Mouse (Mus musculus): ENCODE data around the gene Erich4. TPM values are rescaled to one million over a fixed set of nuclear protein-coding genes. Genes with fewer than 3 reads are reported as not detected.

Gene Erich4
- polyA plus RNA-seq, 1 experiment from 2014 or later = not detected

GRCm38 (mm10) chr7:25620101-25620500 lies 4.4 kb upstream of the Erich4 start:
- WGBS = 92% methylated on average over 5 of the region's 5 CpGs
- Histone ChIP-seq H3K9me3 (replicated peaks) (no peaks in the 10 kb centered on the region), H3K27ac (no peak overlapping the region), H3K36me3 (peaks cover 21% of the 10 kb centered on the region; the same call in 1 of the 2 replicates), H3K4me2 (replicated peaks) (peak overlapping the region; percentile 60), H3K4me3 (no peak overlapping the region; the same call in 1 of the 2 replicates), H3K4me1 (peaks cover 3% of the 10 kb centered on the region; the same call in 1 of the 2 replicates), H3K9ac (no peak overlapping the region), H3K27me3 (peaks cover 5% of the 10 kb centered on the region)
- no peak for ATAC-seq (ENCODE audit: low FRiP score)

GRCm38 (mm10) chr7:25619722-25619991 lies 4.0 kb upstream of the Erich4 start:
- Histone ChIP-seq H3K4me3 (peak overlapping the region; percentile 61), H3K36me3 (peaks cover 16% of the 10 kb centered on the region; the same call in 1 of the 2 replicates), H3K27ac (no peak overlapping the region), H3K4me1 (peaks cover 3% of the 10 kb centered on the region; the same call in 1 of the 2 replicates), H3K27me3 (peaks cover 5% of the 10 kb centered on the region), H3K9ac (peak overlapping the region; percentile 45), H3K4me2 (replicated peaks) (peak overlapping the region; percentile 60), H3K9me3 (replicated peaks) (no peaks in the 10 kb centered on the region)
- WGBS = 24% methylated on average over 5 of the region's 5 CpGs
- no peak for ATAC-seq (ENCODE audit: low FRiP score)

GRCm38 (mm10) chr7:25618865-25619721 lies 3.4 kb upstream of the Erich4 start, which contains the start of gene Dmac2:
Gene Dmac2 (plus strand): TSS chr7:25619414.
- peaks cover 3% of the 10 kb centered on the region; the same call in 1 of the 2 replicates for H3K4me1 ChIP-seq
- 1% methylated on average over 53 of the region's 53 CpGs for WGBS
- peak within 1 kb of the TSS; percentile 60 for H3K4me2 ChIP-seq (replicated peaks)
- H3K4me3 ChIP-seq = peak within 1 kb of the TSS; percentile 61
- no peak within 1 kb of the TSS for H3K27ac ChIP-seq
- H3K9me3 ChIP-seq (replicated peaks) = no peaks in the 10 kb centered on the region
- ATAC-seq (ENCODE audit: low FRiP score) = peak; percentile 92
- peak within 1 kb of the TSS; percentile 45 for H3K9ac ChIP-seq
- H3K36me3 ChIP-seq = 0 out of 2 replicates have a peak, but pooled peaks cover 14% of the 10 kb centered on the region
- H3K27me3 ChIP-seq = peaks cover 5% of the 10 kb centered on the region

- no peak overlapping the region for H3K27ac ChIP-seq
- no peak overlapping the region for H3K9ac ChIP-seq
- H3K27me3 ChIP-seq = peaks cover 5% of the 10 kb centered on the region
- H3K4me3 ChIP-seq = no peak overlapping the region
- no peaks in the 10 kb centered on the region for H3K9me3 ChIP-seq (replicated peaks)
- H3K4me1 ChIP-seq = peaks cover 3% of the 10 kb centered on the region; the same call in 1 of the 2 replicates
- no peak overlapping the region for H3K4me2 ChIP-seq (replicated peaks)
- WGBS = 80% methylated on average over 10 of the region's 10 CpGs
- H3K36me3 ChIP-seq = 0 out of 2 replicates have a peak, but pooled peaks cover 8% of the 10 kb centered on the region
- no peak for ATAC-seq (ENCODE audit: low FRiP score)
Measured at GRCm38 (mm10) chr7:25617376-25618160, 1.9 kb upstream of the Erich4 start.

GRCm38 (mm10) chr7:25614831-25615705 lies 624 bp downstream of the Erich4 start:
- Histone ChIP-seq H3K36me3 (no peaks in the 10 kb centered on the region), H3K9me3 (replicated peaks) (no peaks in the 10 kb centered on the region), H3K4me2 (replicated peaks) (no peak overlapping the region), H3K4me1 (peaks cover 2% of the 10 kb centered on the region; the same call in 1 of the 2 replicates), H3K27me3 (peaks cover 5% of the 10 kb centered on the region), H3K27ac (no peak overlapping the region), H3K4me3 (no peak overlapping the region), H3K9ac (no peak overlapping the region)
- no peak for ATAC-seq (ENCODE audit: low FRiP score)
- 69% methylated on average over 21 of the region's 21 CpGs for WGBS

GRCm38 (mm10) chr7:25614086-25614485 lies 1.6 kb downstream of the Erich4 start:
- H3K4me2 ChIP-seq (replicated peaks) = no peak overlapping the region
- H3K27me3 ChIP-seq = peaks cover 5% of the 10 kb centered on the region
- H3K9me3 ChIP-seq (replicated peaks) = no peaks in the 10 kb centered on the region
- ATAC-seq (ENCODE audit: low FRiP score) = no peak
- no peaks in the 10 kb centered on the region for H3K4me1 ChIP-seq
- no peak overlapping the region for H3K27ac ChIP-seq
- no peaks in the 10 kb centered on the region for H3K36me3 ChIP-seq
- H3K9ac ChIP-seq = no peak overlapping the region
- WGBS = 87% methylated on average over 5 of the region's 5 CpGs
- no peak overlapping the region for H3K4me3 ChIP-seq

GRCm38 (mm10) chr7:25611501-25611900 lies 4.2 kb downstream of the Erich4 start:
- ATAC-seq (ENCODE audit: low FRiP score) = no peak
- H3K4me3 ChIP-seq = no peak overlapping the region
- no peak overlapping the region for H3K4me2 ChIP-seq (replicated peaks)
- no peaks in the 10 kb centered on the region for H3K36me3 ChIP-seq
- WGBS = 43% methylated on average over 7 of the region's 7 CpGs
- no peaks in the 10 kb centered on the region; the same call in 1 of the 2 replicates for H3K9me3 ChIP-seq (replicated peaks)
- no peaks in the 10 kb centered on the region for H3K4me1 ChIP-seq
- H3K27ac ChIP-seq = no peak overlapping the region
- H3K27me3 ChIP-seq = no peaks in the 10 kb centered on the region
- no peak overlapping the region for H3K9ac ChIP-seq

- Histone ChIP-seq H3K27me3 (no peaks in the 10 kb centered on the region), H3K4me2 (replicated peaks) (no peak overlapping the region), H3K27ac (no peak overlapping the region), H3K4me1 (no peaks in the 10 kb centered on the region), H3K36me3 (no peaks in the 10 kb centered on the region), H3K4me3 (no peak overlapping the region), H3K9me3 (replicated peaks) (no peaks in the 10 kb centered on the region; the same call in 1 of the 2 replicates), H3K9ac (no peak overlapping the region)
- ATAC-seq (ENCODE audit: low FRiP score) = no peak
- 38% methylated on average over 6 of the region's 6 CpGs for whole genome bisulfite sequencing
Measured at GRCm38 (mm10) chr7:25610056-25610455, 5.6 kb downstream of the Erich4 start.

GRCm38 (mm10) chr7:25607196-25607595 lies 8.5 kb downstream of the Erich4 start:
- ATAC-seq (ENCODE audit: low FRiP score) = no peak
- Histone ChIP-seq H3K4me1 (no peaks in the 10 kb centered on the region), H3K27me3 (no peaks in the 10 kb centered on the region), H3K27ac (no peak overlapping the region), H3K4me3 (no peak overlapping the region), H3K9ac (no peak overlapping the region), H3K9me3 (replicated peaks) (no peaks in the 10 kb centered on the region; the same call in 1 of the 2 replicates), H3K4me2 (replicated peaks) (no peak overlapping the region), H3K36me3 (no peaks in the 10 kb centered on the region)
- WGBS = 82% methylated on average over 2 of the region's 2 CpGs

- H3K27ac ChIP-seq = no peak overlapping the region
- no peak overlapping the region for H3K4me2 ChIP-seq (replicated peaks)
- H3K4me3 ChIP-seq = no peak overlapping the region
- H3K9ac ChIP-seq = no peak overlapping the region
- 82% methylated on average over 4 of the region's 4 CpGs for WGBS
- no peaks in the 10 kb centered on the region; the same call in 1 of the 2 replicates for H3K9me3 ChIP-seq (replicated peaks)
- no peaks in the 10 kb centered on the region for H3K36me3 ChIP-seq
- no peaks in the 10 kb centered on the region for H3K27me3 ChIP-seq
- H3K4me1 ChIP-seq = no peaks in the 10 kb centered on the region
- no peak for ATAC-seq (ENCODE audit: low FRiP score)
Measured at GRCm38 (mm10) chr7:25606625-25607063, 9.0 kb downstream of the Erich4 start.

GRCm38 (mm10) chr7:25601346-25601745 lies 14.3 kb downstream of the Erich4 start:
- no peak overlapping the region for H3K9ac ChIP-seq
- no peak overlapping the region for H3K4me3 ChIP-seq
- H3K4me1 ChIP-seq = no peaks in the 10 kb centered on the region
- WGBS = 90% methylated on average over 16 of the region's 16 CpGs
- no peak overlapping the region for H3K27ac ChIP-seq
- no peak for ATAC-seq (ENCODE audit: low FRiP score)
- no peaks in the 10 kb centered on the region for H3K27me3 ChIP-seq
- no peaks in the 10 kb centered on the region for H3K36me3 ChIP-seq
- H3K4me2 ChIP-seq (replicated peaks) = no peak overlapping the region
- no peaks in the 10 kb centered on the region for H3K9me3 ChIP-seq (replicated peaks)

Data from hindbrain, embryonic 12.5 days (tissue).